Comparison of ENCODE assay signal across 16 mouse cellular contexts in the genomic region with DNA sequence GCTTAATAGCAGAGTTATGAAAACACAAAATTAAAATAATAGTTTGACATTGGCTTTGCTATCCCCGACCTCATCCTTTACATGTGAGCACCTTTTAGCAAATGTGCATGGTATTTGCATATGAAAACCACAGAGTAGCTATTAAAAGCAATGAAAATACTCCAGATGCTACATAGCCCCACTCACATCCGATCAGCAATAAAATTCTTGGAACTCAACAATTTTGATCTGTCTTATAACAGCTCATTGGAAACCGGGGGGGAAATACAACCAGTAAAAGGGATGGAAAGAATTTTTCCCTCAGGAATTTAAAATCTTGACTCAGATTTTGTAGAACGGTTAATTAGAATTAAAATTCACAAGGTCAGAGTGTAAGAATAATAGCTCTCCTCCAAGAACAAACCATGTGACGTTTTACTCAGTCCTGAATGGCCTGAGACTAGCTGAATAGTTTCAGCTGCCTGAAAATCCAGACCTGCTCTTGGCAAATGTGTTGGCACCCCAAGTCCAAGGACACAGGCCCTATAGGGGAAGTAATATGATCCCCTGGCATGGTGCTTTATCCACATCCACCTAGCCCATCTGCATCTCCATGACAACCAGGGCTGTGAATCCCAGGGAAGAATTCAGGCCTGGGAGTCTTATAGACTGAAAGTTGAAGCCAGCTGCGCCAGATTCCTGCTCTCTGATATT.
A peak's percentile ranks its signal among the peaks of the same experiment; 100 is the strongest.
DNase-seq lines count a peak whose midpoint lies in the region; ATAC-seq and TF ChIP-seq lines count a peak whose summit lies in the region.
"Had no signal": no experiment of that assay in that cellular context is flagged by ENCODE, and none has a peak within 500 bp of the region (broad histone marks: within the 10 kb centered on the region; RNA-seq: fewer than 3 reads in every experiment).

No protein-coding gene starts in this region.

- no peak; the same call in 1 of the 2 replicates for ATAC-seq in neural tube, embryonic 11.5 days (ENCODE audit: insufficient read depth, low FRiP score, low TSS enrichment)
- 0 out of 2 replicates have a peak, but pooled peaks have one; percentile 65 for ATAC-seq in embryonic facial prominence, embryonic 15.5 days (ENCODE audit: insufficient number of reproducible peaks, low FRiP score, low TSS enrichment, low read depth)
- peak; percentile 40; the same call in 1 of the 2 replicates for ATAC-seq in hindbrain, embryonic 14.5 days (ENCODE audit: low FRiP score)
- peak; percentile 35; the same call in 1 of the 2 replicates for ATAC-seq in neural tube, embryonic 15.5 days (ENCODE audit: low FRiP score)
- ATAC-seq in frontal cortex, adult (ENCODE audit: low TSS enrichment): no peak
- ATAC-seq: inflammation-experienced regulatory T-cells, adult 6 months had no signal

- no peaks in the 10 kb centered on the region for H3K9me3 ChIP-seq in neural tube, embryonic 11.5 days (ENCODE audit: control insufficient read depth, low read length)
- no peaks in the 10 kb centered on the region for H3K9me3 ChIP-seq in embryonic facial prominence, embryonic 15.5 days (replicated peaks)
- H3K9me3 ChIP-seq in hindbrain, embryonic 14.5 days (ENCODE audit: control insufficient read depth, low read length): no peaks in the 10 kb centered on the region
- no peaks in the 10 kb centered on the region for H3K9me3 ChIP-seq in neural tube, embryonic 15.5 days (replicated peaks)
- H3K9me3 ChIP-seq: heart, embryonic 12.5 days had no signal

- no peak for TF ChIP-seq POLR2A in kidney, adult 2 months (IDR thresholded peaks at IDR 0.05; ENCODE audit: low read depth, low read length)

- WGBS in neural tube, embryonic 11.5 days: 66% methylated on average over 6 of the region's 6 CpGs
- WGBS in embryonic facial prominence, embryonic 15.5 days: 55% methylated on average over 6 of the region's 6 CpGs
- WGBS in hindbrain, embryonic 14.5 days: 45% methylated on average over 6 of the region's 6 CpGs
- 34% methylated on average over 6 of the region's 6 CpGs for WGBS in neural tube, embryonic 15.5 days
- 61% methylated on average over 6 of the region's 6 CpGs for WGBS in kidney, adult 2 months

- H3K27me3 ChIP-seq in neural tube, embryonic 11.5 days (ENCODE audit: control insufficient read depth, insufficient read depth, low read length): no peaks in the 10 kb centered on the region
- H3K27me3 ChIP-seq in embryonic facial prominence, embryonic 15.5 days: no peaks in the 10 kb centered on the region
- H3K27me3 ChIP-seq in hindbrain, embryonic 14.5 days (ENCODE audit: control insufficient read depth, insufficient read depth, low read length): no peaks in the 10 kb centered on the region
- no peaks in the 10 kb centered on the region for H3K27me3 ChIP-seq in neural tube, embryonic 15.5 days (replicated peaks)
- no peaks in the 10 kb centered on the region; the same call in 1 of the 2 replicates for H3K27me3 ChIP-seq in kidney, adult 2 months (replicated peaks; ENCODE audit: control insufficient read depth, insufficient read depth, low read length)
- H3K27me3 ChIP-seq: heart, embryonic 12.5 days had no signal

- no peak overlapping the region for H3K4me3 ChIP-seq in neural tube, embryonic 11.5 days (ENCODE audit: low read depth, low read length)
- no peak overlapping the region for H3K4me3 ChIP-seq in embryonic facial prominence, embryonic 15.5 days (replicated peaks)
- H3K4me3 ChIP-seq in hindbrain, embryonic 14.5 days (replicated peaks; ENCODE audit: low read length): no peak overlapping the region
- no peak overlapping the region for H3K4me3 ChIP-seq in neural tube, embryonic 15.5 days (replicated peaks)
- no peak overlapping the region for H3K4me3 ChIP-seq in kidney, adult 2 months (ENCODE audit: insufficient read depth, low read depth, low read length)
- H3K4me3 ChIP-seq: heart, embryonic 12.5 days; left cerebral cortex, adult 2 months; myocyte had no signal

- no peak overlapping the region for H3K4me2 ChIP-seq in neural tube, embryonic 11.5 days (ENCODE audit: low read depth)
- no peak overlapping the region for H3K4me2 ChIP-seq in embryonic facial prominence, embryonic 15.5 days (replicated peaks)
- H3K4me2 ChIP-seq in hindbrain, embryonic 14.5 days (replicated peaks): no peak overlapping the region
- H3K4me2 ChIP-seq in neural tube, embryonic 15.5 days: no peak overlapping the region
- H3K4me2 ChIP-seq: heart, embryonic 12.5 days had no signal

- no peaks in the 10 kb centered on the region for H3K36me3 ChIP-seq in neural tube, embryonic 11.5 days (ENCODE audit: control insufficient read depth, insufficient read depth, low read length)
- no peaks in the 10 kb centered on the region for H3K36me3 ChIP-seq in embryonic facial prominence, embryonic 15.5 days
- no peaks in the 10 kb centered on the region for H3K36me3 ChIP-seq in hindbrain, embryonic 14.5 days (replicated peaks; ENCODE audit: control insufficient read depth, insufficient read depth)
- no peaks in the 10 kb centered on the region for H3K36me3 ChIP-seq in neural tube, embryonic 15.5 days
- no peaks in the 10 kb centered on the region for H3K36me3 ChIP-seq in kidney, adult 2 months (ENCODE audit: control insufficient read depth, insufficient read depth, low read length)
- H3K36me3 ChIP-seq: heart, embryonic 12.5 days had no signal

- 0 out of 2 replicates have a peak, but pooled peaks cover 2% of the 10 kb centered on the region for H3K4me1 ChIP-seq in neural tube, embryonic 11.5 days (ENCODE audit: control insufficient read depth, insufficient read depth, low read length)
- no peaks in the 10 kb centered on the region for H3K4me1 ChIP-seq in embryonic facial prominence, embryonic 15.5 days
- H3K4me1 ChIP-seq in hindbrain, embryonic 14.5 days (replicated peaks; ENCODE audit: control insufficient read depth, insufficient read depth, low read length): no peaks in the 10 kb centered on the region
- H3K4me1 ChIP-seq in neural tube, embryonic 15.5 days: no peaks in the 10 kb centered on the region
- H3K4me1 ChIP-seq in kidney, adult 2 months (ENCODE audit: control insufficient read depth, insufficient read depth, low read length): no peaks in the 10 kb centered on the region
- H3K4me1 ChIP-seq: heart, embryonic 12.5 days had no signal

- H3K9ac ChIP-seq in neural tube, embryonic 11.5 days (ENCODE audit: low read length): no peak overlapping the region
- no peak overlapping the region for H3K9ac ChIP-seq in embryonic facial prominence, embryonic 15.5 days
- H3K9ac ChIP-seq in hindbrain, embryonic 14.5 days: no peak overlapping the region
- H3K9ac ChIP-seq in neural tube, embryonic 15.5 days (replicated peaks): no peak overlapping the region
- H3K9ac ChIP-seq: heart, embryonic 12.5 days; liver, embryonic 14.5 days had no signal

- no peak for TF ChIP-seq CTCF in kidney, adult 2 months (conservative IDR thresholded peaks at IDR 0.05; ENCODE audit: insufficient read depth, insufficient read length, low read depth, low read length)

- DNase-seq in neural tube, embryonic 11.5 days (ENCODE audit: low spot score): peak; percentile 17
- DNase-seq in neural tube, embryonic 10.5 days (ENCODE audit: extremely low spot score, low spot score): no peak
- DNase-seq in hindbrain, embryonic 14.5 days (ENCODE audit: low spot score): no peak
- DNase-seq in liver: no peak
- no peak for DNase-seq in kidney, adult 2 months
- DNase-seq: cerebellum, postnatal 25 days; kidney, postnatal 25 days; right cerebral cortex, postnatal 14 days had no signal

- no peak overlapping the region for H3K27ac ChIP-seq in neural tube, embryonic 11.5 days (ENCODE audit: low read depth, low read length)
- no peak overlapping the region for H3K27ac ChIP-seq in embryonic facial prominence, embryonic 15.5 days (replicated peaks)
- H3K27ac ChIP-seq in hindbrain, embryonic 14.5 days: no peak overlapping the region
- H3K27ac ChIP-seq in neural tube, embryonic 15.5 days (replicated peaks): no peak overlapping the region
- no peak overlapping the region for H3K27ac ChIP-seq in kidney, adult 2 months (ENCODE audit: insufficient read depth, low read depth, low read length)
- H3K27ac ChIP-seq: left cerebral cortex, adult 2 months; liver, embryonic 14.5 days had no signal

Comparison
In these comparisons a context has a peak if more than half of its experiments do, and no peak if none do; other contexts are left out.
1. ATAC-seq: peak in embryonic facial prominence, embryonic 15.5 days (single experiment), hindbrain, embryonic 14.5 days (single experiment) and neural tube, embryonic 15.5 days (single experiment); none in neural tube, embryonic 11.5 days (single experiment) and frontal cortex, adult (single experiment).